Mouse (Mus musculus): ENCODE results near the gene Vwa7. TPM values are rescaled to one million over a fixed set of nuclear protein-coding genes. Genes with fewer than 3 reads are reported as not detected.
"Not testable (repeated sequence)": the region's sequence is repeated elsewhere in the genome, so short reads cannot be mapped to it uniquely, and the experiment has no call there.

The Vwa7 gene
- polyA plus RNA-seq (2015; fragmentation: Nextera tagmentation; extraction: Ambion mirVana) = 0.12 and 0.14 TPM in 2 replicates

DNA sequence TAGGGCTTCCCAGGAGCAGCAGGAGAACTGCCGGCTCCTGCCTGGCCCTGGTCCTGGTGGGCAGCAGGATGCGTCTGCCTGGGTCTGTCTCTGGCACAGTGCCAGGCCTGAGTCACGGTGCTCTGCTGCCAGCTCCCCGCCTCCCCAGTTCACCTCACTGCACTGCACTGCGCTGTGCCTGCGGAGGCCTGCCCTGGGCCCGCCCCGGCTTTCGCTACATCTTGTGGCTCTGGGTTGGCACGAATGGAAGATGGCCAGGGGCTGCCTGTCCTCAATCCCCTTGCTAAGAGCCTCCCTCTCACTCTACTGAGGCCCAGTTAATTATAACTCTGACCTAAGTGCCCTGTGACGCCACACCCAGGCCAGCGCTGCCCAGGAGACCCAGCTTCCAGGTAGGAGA lies at the start of gene Vwa7:
Vwa7 (plus strand) TSS at position 204 of the 400 bp plus-strand sequence.
- H3K27me3 ChIP-seq (replicated peaks; ENCODE audit: control insufficient read depth, insufficient read depth, low read length) = no peaks in the 10 kb centered on the region
- H3K4me3 ChIP-seq (replicated peaks; ENCODE audit: low read length) = no peak within 1 kb of the TSS
- H3K9ac ChIP-seq (replicated peaks; ENCODE audit: low read depth, low read length) = no peak within 1 kb of the TSS; the same call in 1 of the 2 replicates
- H3K36me3 ChIP-seq (ENCODE audit: control insufficient read depth, insufficient read depth) = peaks cover 28% of the 10 kb centered on the region
- peaks cover 8% of the 10 kb centered on the region for H3K4me1 ChIP-seq (replicated peaks; ENCODE audit: control insufficient read depth, insufficient read depth, low read length)
- no peak within 1 kb of the TSS for H3K27ac ChIP-seq (ENCODE audit: low read length)
- H3K9me3 ChIP-seq (ENCODE audit: control insufficient read depth, low read length) = no peaks in the 10 kb centered on the region
- ATAC-seq = peak; percentile 53; the same call in 1 of the 2 replicates
- WGBS = 38% methylated on average over 12 of the region's 12 CpGs
- H3K4me2 ChIP-seq (ENCODE audit: low read length) = no peak within 1 kb of the TSS

DNA sequence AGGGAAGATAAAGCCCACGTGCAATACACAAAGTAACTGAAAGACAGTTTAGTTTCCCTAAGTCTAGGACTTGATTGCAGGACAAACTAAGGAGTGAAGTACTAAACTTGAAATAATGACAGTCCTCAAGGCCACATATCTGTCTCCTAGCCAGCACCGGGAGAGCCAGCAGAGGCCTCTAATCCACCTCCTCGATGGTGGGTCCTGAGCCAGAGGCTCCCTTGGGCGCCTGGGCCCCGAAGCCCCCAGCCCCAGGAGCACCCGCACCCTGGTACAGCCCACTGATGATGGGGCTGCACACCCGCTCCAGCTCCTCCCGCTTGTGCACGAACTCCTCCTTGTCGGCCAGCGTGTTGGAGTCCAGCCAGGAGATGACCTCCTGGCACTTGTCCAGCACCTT lies 46.6 kb upstream of the Vwa7 start, which contains the start of gene Gm20481:
Gm20481 (plus strand) TSS at position 91 of the 400 bp plus-strand sequence.
- H3K36me3 ChIP-seq (ENCODE audit: control insufficient read depth, insufficient read depth); ATAC-seq; H3K4me3 ChIP-seq (replicated peaks; ENCODE audit: low read length); H3K4me2 ChIP-seq (ENCODE audit: low read length); H3K4me1 ChIP-seq (replicated peaks; ENCODE audit: control insufficient read depth, insufficient read depth, low read length); H3K27ac ChIP-seq (ENCODE audit: low read length); H3K9me3 ChIP-seq (ENCODE audit: control insufficient read depth, low read length); H3K9ac ChIP-seq (replicated peaks; ENCODE audit: low read depth, low read length): not testable (repeated sequence)
- WGBS = 70% methylated on average over 6 of the region's 11 CpGs
- H3K27me3 ChIP-seq (replicated peaks; ENCODE audit: control insufficient read depth, insufficient read depth, low read length) = peaks cover 18% of the 10 kb centered on the region

- H3K9ac ChIP-seq (replicated peaks; ENCODE audit: low read depth, low read length); H3K9me3 ChIP-seq (ENCODE audit: control insufficient read depth, low read length); H3K4me3 ChIP-seq (replicated peaks; ENCODE audit: low read length); H3K27ac ChIP-seq (ENCODE audit: low read length); H3K4me1 ChIP-seq (replicated peaks; ENCODE audit: control insufficient read depth, insufficient read depth, low read length); H3K36me3 ChIP-seq (ENCODE audit: control insufficient read depth, insufficient read depth); H3K4me2 ChIP-seq (ENCODE audit: low read length); ATAC-seq: not testable (repeated sequence)
- peaks cover 18% of the 10 kb centered on the region for H3K27me3 ChIP-seq (replicated peaks; ENCODE audit: control insufficient read depth, insufficient read depth, low read length)
- WGBS = 26% methylated on average over 17 of the region's 37 CpGs
These were observed 45.5 kb upstream of the Vwa7 start for GRCm38 (mm10) chr17:34970850-34971249.

- not testable (repeated sequence) for H3K4me1 ChIP-seq (replicated peaks; ENCODE audit: control insufficient read depth, insufficient read depth, low read length); H3K9me3 ChIP-seq (ENCODE audit: control insufficient read depth, low read length); H3K27ac ChIP-seq (ENCODE audit: low read length); H3K36me3 ChIP-seq (ENCODE audit: control insufficient read depth, insufficient read depth)
- peak overlapping the region; percentile 64 for H3K4me2 ChIP-seq (ENCODE audit: low read length)
- peak; percentile 67 for ATAC-seq
- 0 out of 2 replicates have a peak overlapping the region, but pooled peaks have one; percentile 25 for H3K9ac ChIP-seq (replicated peaks; ENCODE audit: low read depth, low read length)
- H3K4me3 ChIP-seq (replicated peaks; ENCODE audit: low read length) = peak overlapping the region; percentile 44
- WGBS = under 1% methylated on average over 17 of the region's 43 CpGs
- H3K27me3 ChIP-seq (replicated peaks; ENCODE audit: control insufficient read depth, insufficient read depth, low read length) = peaks cover 18% of the 10 kb centered on the region
These were observed 44.7 kb upstream of the Vwa7 start for GRCm38 (mm10) chr17:34971694-34972068.

- H3K27me3 ChIP-seq (replicated peaks; ENCODE audit: control insufficient read depth, insufficient read depth, low read length) = peaks cover 18% of the 10 kb centered on the region
- peak; percentile 95 for ATAC-seq
- peak within 1 kb of the TSS; percentile 64 for H3K4me2 ChIP-seq (ENCODE audit: low read length)
- peak within 1 kb of the TSS; percentile 44 for H3K4me3 ChIP-seq (replicated peaks; ENCODE audit: low read length)
- 0 out of 2 replicates have a peak within 1 kb of the TSS, but pooled peaks have one; percentile 25 for H3K9ac ChIP-seq (replicated peaks; ENCODE audit: low read depth, low read length)
- H3K9me3 ChIP-seq (ENCODE audit: control insufficient read depth, low read length); H3K4me1 ChIP-seq (replicated peaks; ENCODE audit: control insufficient read depth, insufficient read depth, low read length); H3K27ac ChIP-seq (ENCODE audit: low read length); H3K36me3 ChIP-seq (ENCODE audit: control insufficient read depth, insufficient read depth): not testable (repeated sequence)
- under 1% methylated on average over 31 of the region's 33 CpGs for WGBS
These were observed 44.2 kb upstream of the Vwa7 start, which contains the start of the genes Hspa1a and Hspa1l for GRCm38 (mm10) chr17:34972069-34972749. Gene Hspa1a, minus strand, starts transcription at chr17:34972156. Gene Hspa1l, plus strand, starts transcription at chr17:34972703.

- H3K27me3 ChIP-seq (replicated peaks; ENCODE audit: control insufficient read depth, insufficient read depth, low read length) = no peaks in the 10 kb centered on the region
- no peak overlapping the region for H3K4me3 ChIP-seq (replicated peaks; ENCODE audit: low read length)
- H3K9me3 ChIP-seq (ENCODE audit: control insufficient read depth, low read length) = no peaks in the 10 kb centered on the region
- no peak overlapping the region for H3K4me2 ChIP-seq (ENCODE audit: low read length)
- H3K27ac ChIP-seq (ENCODE audit: low read length) = no peak overlapping the region
- no peak for ATAC-seq
- H3K4me1 ChIP-seq (replicated peaks; ENCODE audit: control insufficient read depth, insufficient read depth, low read length) = peaks cover 11% of the 10 kb centered on the region
- no peaks in the 10 kb centered on the region for H3K36me3 ChIP-seq (ENCODE audit: control insufficient read depth, insufficient read depth)
- H3K9ac ChIP-seq (replicated peaks; ENCODE audit: low read depth, low read length) = no peak overlapping the region
- 73% methylated on average over 3 of the region's 3 CpGs for WGBS
These were observed 40.5 kb upstream of the Vwa7 start for GRCm38 (mm10) chr17:34975581-34976492.

DNA sequence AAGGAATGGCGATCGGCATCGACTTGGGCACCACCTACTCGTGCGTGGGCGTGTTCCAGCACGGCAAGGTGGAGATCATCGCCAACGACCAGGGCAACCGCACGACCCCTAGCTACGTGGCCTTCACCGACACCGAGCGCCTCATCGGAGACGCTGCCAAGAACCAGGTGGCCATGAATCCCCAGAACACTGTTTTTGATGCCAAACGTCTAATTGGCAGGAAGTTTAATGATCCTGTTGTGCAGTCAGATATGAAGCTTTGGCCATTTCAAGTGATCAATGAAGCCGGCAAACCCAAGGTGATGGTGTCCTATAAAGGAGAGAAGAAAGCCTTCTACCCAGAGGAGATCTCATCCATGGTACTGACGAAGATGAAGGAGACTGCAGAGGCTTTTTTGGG lies 39.4 kb upstream of the Vwa7 start:
- Histone ChIP-seq H3K4me2 (ENCODE audit: low read length) (no peak overlapping the region), H3K27me3 (replicated peaks; ENCODE audit: control insufficient read depth, insufficient read depth, low read length) (no peaks in the 10 kb centered on the region)
- WGBS = 95% methylated on average over 20 of the region's 20 CpGs

DNA sequence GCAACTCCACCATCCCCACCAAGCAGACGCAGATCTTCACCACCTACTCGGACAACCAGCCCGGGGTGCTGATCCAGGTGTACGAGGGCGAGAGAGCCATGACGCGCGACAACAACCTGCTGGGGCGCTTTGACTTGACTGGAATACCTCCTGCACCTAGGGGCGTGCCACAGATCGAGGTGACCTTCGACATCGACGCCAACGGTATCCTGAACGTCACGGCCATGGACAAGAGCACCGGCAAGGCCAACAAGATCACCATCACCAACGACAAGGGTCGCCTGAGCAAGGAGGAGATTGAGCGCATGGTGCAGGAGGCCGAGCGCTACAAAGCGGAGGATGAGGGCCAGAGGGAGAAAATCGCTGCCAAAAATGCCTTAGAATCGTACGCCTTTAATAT lies 38.1 kb upstream of the Vwa7 start:
- H3K4me3 ChIP-seq (replicated peaks; ENCODE audit: low read length) = no peak overlapping the region
- 92% methylated on average over 27 of the region's 27 CpGs for WGBS
- no peaks in the 10 kb centered on the region for H3K36me3 ChIP-seq (ENCODE audit: control insufficient read depth, insufficient read depth)
- no peak overlapping the region for H3K9ac ChIP-seq (replicated peaks; ENCODE audit: low read depth, low read length)
- H3K27ac ChIP-seq (ENCODE audit: low read length) = no peak overlapping the region
- no peak for ATAC-seq
- no peaks in the 10 kb centered on the region for H3K27me3 ChIP-seq (replicated peaks; ENCODE audit: control insufficient read depth, insufficient read depth, low read length)
- H3K4me2 ChIP-seq (ENCODE audit: low read length) = no peak overlapping the region
- H3K4me1 ChIP-seq (replicated peaks; ENCODE audit: control insufficient read depth, insufficient read depth, low read length) = peaks cover 17% of the 10 kb centered on the region
- H3K9me3 ChIP-seq (ENCODE audit: control insufficient read depth, low read length) = no peaks in the 10 kb centered on the region

More for the DNA sequence above, 39.4 kb upstream of the Vwa7 start:
- Histone ChIP-seq H3K4me3 (replicated peaks; ENCODE audit: low read length) (no peak overlapping the region), H3K9me3 (ENCODE audit: control insufficient read depth, low read length) (no peaks in the 10 kb centered on the region), H3K9ac (replicated peaks; ENCODE audit: low read depth, low read length) (no peak overlapping the region), H3K36me3 (ENCODE audit: control insufficient read depth, insufficient read depth) (no peaks in the 10 kb centered on the region), H3K27ac (ENCODE audit: low read length) (no peak overlapping the region), H3K4me1 (replicated peaks; ENCODE audit: control insufficient read depth, insufficient read depth, low read length) (peaks cover 14% of the 10 kb centered on the region)
- ATAC-seq = no peak

DNA sequence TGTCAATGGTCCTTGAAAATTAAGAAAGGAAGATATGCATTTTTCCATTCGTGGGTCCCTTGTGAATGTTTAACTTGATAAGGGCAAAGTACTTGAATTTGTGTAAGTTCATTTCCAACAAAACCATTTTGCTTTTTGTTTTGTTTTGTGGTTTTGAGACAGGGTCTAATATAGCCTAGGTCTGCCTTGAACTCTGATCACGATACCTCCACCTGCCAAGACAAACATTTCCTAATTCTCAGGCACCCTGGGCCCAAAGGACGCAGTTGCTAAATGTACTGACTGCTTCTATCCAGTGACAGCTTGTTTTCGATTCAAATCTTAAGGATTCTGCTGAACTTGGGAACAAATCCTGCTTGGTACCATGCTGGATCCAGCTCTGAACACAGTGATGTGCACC lies 36.7 kb upstream of the Vwa7 start:
- no peaks in the 10 kb centered on the region for H3K36me3 ChIP-seq (ENCODE audit: control insufficient read depth, insufficient read depth)
- no peaks in the 10 kb centered on the region for H3K27me3 ChIP-seq (replicated peaks; ENCODE audit: control insufficient read depth, insufficient read depth, low read length)
- no peak overlapping the region for H3K4me3 ChIP-seq (replicated peaks; ENCODE audit: low read length)
- peaks cover 17% of the 10 kb centered on the region for H3K4me1 ChIP-seq (replicated peaks; ENCODE audit: control insufficient read depth, insufficient read depth, low read length)
- no peaks in the 10 kb centered on the region for H3K9me3 ChIP-seq (ENCODE audit: control insufficient read depth, low read length)
- H3K9ac ChIP-seq (replicated peaks; ENCODE audit: low read depth, low read length) = no peak overlapping the region
- H3K4me2 ChIP-seq (ENCODE audit: low read length) = no peak overlapping the region
- 94% methylated on average over 4 of the region's 4 CpGs for WGBS
- no peak overlapping the region for H3K27ac ChIP-seq (ENCODE audit: low read length)
- no peak for ATAC-seq

Measured in forebrain, embryonic 16.5 days (tissue).